Mouse (Mus musculus) myocyte (in vitro differentiated cells): ENCODE measurements around the gene Otoa.
A peak's percentile ranks its signal among the peaks of the same experiment; 100 is the strongest.

ENCODE experiments used
- E2F4 ChIP-seq: IDR thresholded peaks from one replicate; pipeline ENCODE4 v1.6.1; 2011; ENCODE audit warnings: mild to moderate bottlenecking, control low read depth, moderate library complexity; ENCODE audit not compliant: insufficient read depth
- MAX ChIP-seq: IDR thresholded peaks from one replicate; pipeline ENCODE4 v1.6.1; 2011; ENCODE audit warnings: low read depth, mild to moderate bottlenecking, control low read depth
- MYOD1 ChIP-seq, 3 experiments: IDR thresholded peaks; one replicate each; pipeline ENCODE4 v1.6.1; 2011; ENCODE audit warnings: control low read depth in 2 of 3, low read depth in 2 of 3, mild to moderate bottlenecking in 2 of 3, moderate library complexity in 1 of 3; ENCODE audit not compliant: insufficient read length in 2 of 3, control insufficient read depth in 1 of 3
- MYOG ChIP-seq, 3 experiments: IDR thresholded peaks; one replicate each; pipeline ENCODE4 v1.6.1; 2011; ENCODE audit warnings: control low read depth in 2 of 3, low read depth in 2 of 3, mild to moderate bottlenecking in 2 of 3; ENCODE audit not compliant: insufficient read length in 2 of 3, control insufficient read depth in 1 of 3, insufficient read depth in 1 of 3
- POLR2A ChIP-seq: IDR thresholded peaks from one replicate; pipeline ENCODE4 v1.6.1; 2011; ENCODE audit warnings: low read depth, mild to moderate bottlenecking, control low read depth, moderate library complexity; ENCODE audit not compliant: insufficient read length
- POLR2AphosphoS2 ChIP-seq: IDR thresholded peaks from one replicate; pipeline ENCODE4 v1.6.1; 2011; ENCODE audit warnings: low read depth, control low read depth; ENCODE audit not compliant: insufficient read length
- REST ChIP-seq: IDR thresholded peaks from one replicate; pipeline ENCODE4 v1.6.1; 2011; ENCODE audit warnings: mild to moderate bottlenecking, control low read depth, moderate library complexity; ENCODE audit not compliant: insufficient read depth, insufficient read length
- TCF12 ChIP-seq: IDR thresholded peaks from one replicate; pipeline ENCODE4 v1.6.1; 2011; ENCODE audit warnings: mild to moderate bottlenecking, control low read depth; ENCODE audit not compliant: poor library complexity, insufficient read depth, severe bottlenecking
- TCF3 ChIP-seq: IDR thresholded peaks from one replicate; pipeline ENCODE4 v1.6.1; 2011; ENCODE audit warnings: low read depth, control low read depth; ENCODE audit not compliant: insufficient read length
- USF1 ChIP-seq: IDR thresholded peaks from one replicate; pipeline ENCODE4 v1.6.1; 2011; ENCODE audit warnings: low read depth, mild to moderate bottlenecking, control low read depth, moderate library complexity

DNA sequence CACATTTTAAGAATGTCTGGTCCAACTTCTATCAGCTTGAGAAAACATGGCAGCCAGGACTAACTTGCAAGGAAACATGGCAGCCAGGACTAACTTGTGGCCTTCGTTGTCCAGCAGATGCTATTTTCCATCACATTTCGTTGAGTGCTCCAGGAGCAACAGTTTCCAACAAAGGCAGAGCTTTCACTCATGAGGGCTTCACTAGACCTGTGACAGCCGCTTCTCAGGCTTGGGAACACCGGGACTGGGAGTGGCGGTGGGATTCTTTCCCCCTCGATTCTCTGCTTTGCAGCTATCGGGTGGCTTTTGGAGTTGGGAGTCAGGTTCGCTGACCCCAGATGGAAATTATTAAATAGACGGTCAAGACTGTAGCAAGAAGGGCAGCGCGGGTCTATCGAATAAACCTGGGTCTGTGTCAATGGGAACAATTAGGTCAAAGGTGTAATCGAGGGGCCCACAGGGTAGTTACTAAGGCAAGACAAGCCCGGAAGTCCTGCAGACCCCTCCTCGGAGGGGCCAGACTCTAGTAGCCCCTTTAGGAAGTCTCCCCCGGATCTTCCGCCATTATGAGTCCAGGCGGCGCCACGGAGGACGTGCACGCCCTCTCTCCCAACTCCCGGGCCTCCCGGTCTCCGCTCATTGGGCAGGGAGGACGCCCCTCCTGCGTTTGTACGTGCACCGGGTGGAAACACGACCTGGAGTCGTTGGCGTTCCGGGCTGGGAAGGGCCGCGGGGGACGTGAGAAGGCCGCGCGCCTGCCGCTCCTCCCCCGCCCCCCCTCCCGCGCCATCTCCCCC is 47.4 kb upstream of the Otoa start, which contains the start of gene Mettl9:
- no peak for TF ChIP-seq MAX
- peak; percentile 82 for TF ChIP-seq POLR2A
- no peak for TF ChIP-seq TCF12
- peak; percentile 60 for TF ChIP-seq POLR2AphosphoS2
- no peak for TF ChIP-seq USF1
- TF ChIP-seq TCF3: no peak
- no peak for TF ChIP-seq REST
- no peak for TF ChIP-seq MYOD1 (IDR thresholded peaks at IDR 0.05; ENCODE audit: control insufficient read depth in 1 of 3, insufficient read length in 2 of 3, low read depth in 2 of 3)
- TF ChIP-seq MYOG (IDR thresholded peaks at IDR 0.05; ENCODE audit: control insufficient read depth in 1 of 3, insufficient read depth in 1 of 3, insufficient read length in 2 of 3, low read depth in 2 of 3): peak in 1 of 3 experiments; percentile 58
- TF ChIP-seq E2F4: peak; percentile 63
